Mouse (Mus musculus) lung, postnatal 0 days (tissue): ENCODE data around the gene G6pdx. TPM values are rescaled to one million over a fixed set of nuclear protein-coding genes. Genes with fewer than 3 reads are reported as not detected.

Source experiments
- ATAC-seq: fragments of 200-750 bp; cut with Nextera tagmentation; 2 replicates; pipeline ENCODE4 v1.8.0; 2017; ENCODE audit warnings: moderate library complexity
- DNase-seq: peaks from one replicate; pipeline ENCODE4 v3.0.0-alpha.2; 2016; ENCODE audit warnings: low spot score
- H3K27ac ChIP-seq: fragments of 300-500 bp; sonication (generic); 2 replicates; pipeline ENCODE4 v1.5.1; 2014; ENCODE audit warnings: antibody characterized with exemption, mild to moderate bottlenecking, low read length, mixed read lengths
- H3K27me3 ChIP-seq: fragments of 300-500 bp; sonication (generic); replicated peaks from 2 replicates; pipeline ENCODE4 v1.6.1; 2014; ENCODE audit warnings: low read length, mixed read lengths; ENCODE audit not compliant: insufficient read depth
- H3K36me3 ChIP-seq: fragments of 300-500 bp; sonication (generic); 2 replicates; pipeline ENCODE4 v1.6.1; 2014; ENCODE audit warnings: low read length, mixed read lengths; ENCODE audit not compliant: insufficient read depth
- H3K4me1 ChIP-seq: fragments of 300-500 bp; sonication (generic); 2 replicates; pipeline ENCODE4 v1.6.1; 2014; ENCODE audit warnings: antibody characterized with exemption, low read depth, low read length, mixed read lengths; ENCODE audit not compliant: insufficient read depth
- H3K4me2 ChIP-seq: fragments of 300-500 bp; sonication (generic); replicated peaks from 2 replicates; pipeline ENCODE4 v1.6.1; 2014; ENCODE audit warnings: low read depth, mild to moderate bottlenecking, low read length, moderate library complexity, mixed read lengths
- H3K4me3 ChIP-seq: fragments of 300-500 bp; sonication (generic); 2 replicates; pipeline ENCODE4 v1.5.1; 2014; ENCODE audit warnings: low read depth, low read length
- H3K9ac ChIP-seq: fragments of 300-500 bp; sonication (generic); replicated peaks from 2 replicates; pipeline ENCODE4 v1.6.1; 2014; ENCODE audit warnings: low read depth, mild to moderate bottlenecking
- H3K9me3 ChIP-seq: fragments of 300-500 bp; sonication (generic); 2 replicates; pipeline ENCODE4 v1.6.1; 2016; ENCODE audit warnings: low read length, mixed read lengths
- CTCF ChIP-seq: IDR thresholded peaks from 2 replicates; pipeline ENCODE4 v1.5.1; 2016; ENCODE audit warnings: antibody characterized with exemption, mild to moderate bottlenecking
- EP300 ChIP-seq: IDR thresholded peaks from 2 replicates; pipeline ENCODE4 v1.6.1; 2016; ENCODE audit warnings: antibody characterized with exemption, mild to moderate bottlenecking, control low read depth
- WGBS: fragments of 180-500 bp; shearing (Covaris S2); extraction: QIAGEN DNeasy Blood & Tissue Kit; methylation state at CpG from one replicate; pipeline ENCODE4 v1.1.7; 2014; 5-methylcytosine and 5-hydroxymethylcytosine counted together
- polyA plus RNA-seq: library from polyadenylated mRNA; unstranded; fragments of >200 nt; fragmentation: Nextera tagmentation; extraction: Ambion mirVana; gene quantifications from 2 replicates; pipeline ENCODE4 v1.2.1, GENCODE M21; 2015

G6pdx gene
- polyA plus RNA-seq, 1 experiment from 2014 or later, result 27.6 TPM

DNA sequence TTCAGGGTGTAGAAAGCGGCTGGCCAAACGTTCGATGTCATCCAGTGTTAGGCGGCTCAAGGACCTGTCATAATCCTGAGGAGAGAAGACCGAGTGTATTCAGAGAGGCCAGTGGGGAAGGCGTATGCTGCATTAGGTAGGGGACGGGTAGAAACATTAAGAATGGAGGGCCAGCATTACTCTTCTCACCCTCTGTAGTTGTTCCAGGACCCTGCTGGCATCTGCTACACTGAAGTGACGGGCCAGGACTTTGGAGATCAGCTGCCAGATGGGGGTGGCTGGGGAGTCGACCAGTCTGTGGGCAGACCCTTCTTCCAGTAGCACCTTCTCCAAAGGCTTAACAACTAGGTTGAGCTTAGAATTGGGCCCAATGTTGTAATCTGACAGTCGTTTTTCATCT lies 61.5 kb downstream of the G6pdx start:
- peak overlapping the region; percentile 59 for H3K4me3 ChIP-seq
- H3K9me3 ChIP-seq, result no peaks in the 10 kb centered on the region
- peak overlapping the region; percentile 72; the same call in 1 of the 2 replicates for H3K27ac ChIP-seq
- H3K27me3 ChIP-seq, result no peaks in the 10 kb centered on the region
- 52% methylated on average over 10 of the region's 10 CpGs for whole genome bisulfite sequencing
- no peaks in the 10 kb centered on the region for H3K4me1 ChIP-seq
- ATAC-seq (no peak), DNase-seq (no peak)
- H3K4me2 ChIP-seq, result peak overlapping the region; percentile 63
- H3K36me3 ChIP-seq, result no peaks in the 10 kb centered on the region
- peak overlapping the region; percentile 66 for H3K9ac ChIP-seq
- TF ChIP-seq EP300, result no peak
- no peak for TF ChIP-seq CTCF

Other genes with a start within 250 kb of the G6pdx start
- gene Flna, start 179.4 kb downstream of the G6pdx start, polyA plus RNA-seq, result 171 and 179 TPM in 2 replicates
- 16.1 and 18.6 TPM in 2 replicates for gene Emd, start 174.5 kb downstream of the G6pdx start, polyA plus RNA-seq
- 661 and 759 TPM in 2 replicates for gene Rpl10, start 158.4 kb downstream of the G6pdx start, polyA plus RNA-seq
- gene Taz, start 147.3 kb downstream of the G6pdx start, polyA plus RNA-seq, result 82.7 and 84.9 TPM in 2 replicates
- gene Dnase1l1, start 146.9 kb downstream of the G6pdx start, polyA plus RNA-seq, result 27.7 and 33.0 TPM in 2 replicates
- 129 and 140 TPM in 2 replicates for gene Atp6ap1, start 132.1 kb downstream of the G6pdx start, polyA plus RNA-seq
- 96.7 and 113 TPM in 2 replicates for gene Gdi1, start 124.2 kb downstream of the G6pdx start, polyA plus RNA-seq
- gene Fam50a, start 116.2 kb downstream of the G6pdx start, polyA plus RNA-seq, result 47.1 and 49.6 TPM in 2 replicates
- gene Plxna3, start 100.1 kb downstream of the G6pdx start, polyA plus RNA-seq, result 1.6 and 1.7 TPM in 2 replicates
- 75.0 and 82.6 TPM in 2 replicates for gene Lage3, start 75.6 kb downstream of the G6pdx start, polyA plus RNA-seq
- 53.0 and 56.2 TPM in 2 replicates for gene Ubl4a, start 56.0 kb downstream of the G6pdx start, polyA plus RNA-seq
- gene Slc10a3, start 55.8 kb downstream of the G6pdx start, polyA plus RNA-seq, result 25.0 and 25.6 TPM in 2 replicates
- gene Fam3a, start 35.9 kb downstream of the G6pdx start, polyA plus RNA-seq, result 36.9 and 42.9 TPM in 2 replicates
- gene Ikbkg, start 35.9 kb downstream of the G6pdx start, polyA plus RNA-seq, result 15.1 and 16.6 TPM in 2 replicates
- gene Gm6880, start 52.2 kb upstream of the G6pdx start, polyA plus RNA-seq, result not detected in 2 replicates
- gene Olfr1326-ps1, start 145.7 kb upstream of the G6pdx start, polyA plus RNA-seq, result not detected in 2 replicates
- gene Olfr1325, start 163.5 kb upstream of the G6pdx start, polyA plus RNA-seq, result not detected in 2 replicates
- gene Gm5640, start 216.4 kb upstream of the G6pdx start, polyA plus RNA-seq, result 0.17 and 0.23 TPM in 2 replicates